Mouse (Mus musculus) gastrocnemius, postnatal 36 days (tissue): ENCODE measurements around the gene Commd9. TPM values are rescaled to one million over a fixed set of nuclear protein-coding genes. Genes with fewer than 3 reads are reported as not detected.

Experiments
- DNase-seq, 2 experiments: peaks; one replicate each; pipeline ENCODE4 v3.0.0; 2022
- intact Hi-C: fragments of 180-260 bp; cut with DNase I; formaldehyde crosslinking; loops from one replicate; pipeline ENCODE4 v1.15.1; 2025
- long read RNA-seq, 2 experiments: library from polyadenylated mRNA; stranded (forward); transcript quantifications; one replicate each; pipeline ENCODE4 v2.0.0; 2021
- total RNA-seq, 2 experiments: library from RNA; stranded (reverse); gene quantifications; 2 replicates each; pipeline ENCODE4 v1.2.3; 2021

The Commd9 gene
- 10 to 100 TPM; 30.6 to 32.4 TPM for total RNA-seq
- long read RNA-seq, experiment 1, transcript Commd9-201 (6 exons, 1,191 nt), result major isoform, 47 of 56 reads
- long read RNA-seq, experiment 1, partial matches to known transcripts, result 1 of 56 reads
- long read RNA-seq, experiment 1, other reads (novel, unspliced or antisense), result 8 of 56 reads
- long read RNA-seq, experiment 2, transcript Commd9-201 (6 exons, 1,191 nt), result major isoform, 68 of 75 reads
- long read RNA-seq, experiment 2, partial matches to known transcripts, result 6 of 75 reads
- long read RNA-seq, experiment 2, other reads (novel, unspliced or antisense), result 1 of 75 reads

- intact Hi-C loops, result no loop called here
- DNase-seq, result peak; percentile 87 to 91
Measured at GRCm38 (mm10) chr2:101885768-101886438, at the start of gene Commd9. Gene Commd9 (plus strand): TSS chr2:101886247.

- no peak for DNase-seq
- intact Hi-C loops, result no loop called here
Measured at GRCm38 (mm10) chr2:101842756-101843155, 43.3 kb upstream of the Commd9 start.

- no peak for DNase-seq
- intact Hi-C loops, result no loop called here
Measured at GRCm38 (mm10) chr2:101854792-101855191, 31.3 kb upstream of the Commd9 start.

GRCm38 (mm10) chr2:101856174-101856573 is 29.9 kb upstream of the Commd9 start:
- DNase-seq, result no peak
- intact Hi-C loops, result no loop called here

- intact Hi-C loops, result no loop called here
- no peak for DNase-seq
Measured at GRCm38 (mm10) chr2:101860920-101861485, 25.0 kb upstream of the Commd9 start.

- intact Hi-C loops, result no loop called here
Measured at GRCm38 (mm10) chr2:101862219-101863123, 23.6 kb upstream of the Commd9 start.

GRCm38 (mm10) chr2:101868683-101869082 is 17.4 kb upstream of the Commd9 start:
- DNase-seq, result no peak
- intact Hi-C loops, result no loop called here

More at GRCm38 (mm10) chr2:101862219-101863123, 23.6 kb upstream of the Commd9 start:
- no peak for DNase-seq

GRCm38 (mm10) chr2:101871179-101871578 is 14.9 kb upstream of the Commd9 start:
- intact Hi-C loops, result loop anchor here (2.0 kb wide), 1 partner anchor 176 kb away; no protein-coding TSS in a partner anchor
- DNase-seq, result peak in 1 of 2 experiments; percentile 21

GRCm38 (mm10) chr2:101881471-101882162 is 4.4 kb upstream of the Commd9 start:
- no peak for DNase-seq
- intact Hi-C loops, result no loop called here

- no peak for DNase-seq
- intact Hi-C loops, result no loop called here
Measured at GRCm38 (mm10) chr2:101882998-101883397, 3.0 kb upstream of the Commd9 start, which contains the start of gene Prr5l. Gene Prr5l (minus strand): TSS chr2:101883027.

- intact Hi-C loops, result no loop called here
- no peak for DNase-seq
Measured at GRCm38 (mm10) chr2:101884286-101884685, 1.8 kb upstream of the Commd9 start.

GRCm38 (mm10) chr2:101888886-101889285 is 2.8 kb downstream of the Commd9 start:
- intact Hi-C loops, result no loop called here
- no peak for DNase-seq

GRCm38 (mm10) chr2:101891143-101891542 is 5.1 kb downstream of the Commd9 start:
- intact Hi-C loops, result no loop called here
- DNase-seq, result no peak

GRCm38 (mm10) chr2:101894126-101894525 is 8.1 kb downstream of the Commd9 start:
- intact Hi-C loops, result no loop called here
- DNase-seq, result no peak

GRCm38 (mm10) chr2:101896425-101897204 is 10.6 kb downstream of the Commd9 start:
- intact Hi-C loops, result no loop called here
- DNase-seq, result no peak

- no peak for DNase-seq
- intact Hi-C loops, result no loop called here
Measured at GRCm38 (mm10) chr2:101902196-101902595, 16.1 kb downstream of the Commd9 start.

GRCm38 (mm10) chr2:101905534-101906378 is 19.7 kb downstream of the Commd9 start:
- intact Hi-C loops, result loop anchor here (2.0 to 5.0 kb wide), 3 partner anchors 117 to 547 kb away; partner anchors contain the start of gene Fjx1
- peak; percentile 61 to 62 for DNase-seq

GRCm38 (mm10) chr2:101906379-101906690 is 20.3 kb downstream of the Commd9 start:
- no peak for DNase-seq
- intact Hi-C loops, result loop anchor here (5.0 kb wide), 2 partner anchors 116 to 186 kb away; no protein-coding TSS in a partner anchor
